Mouse (Mus musculus) left cerebral cortex, postnatal 4 days (tissue): ENCODE measurements around the gene Tmem177. TPM values are rescaled to one million over a fixed set of nuclear protein-coding genes. Genes with fewer than 3 reads are reported as not detected.

Experiments used
- DNase-seq: peaks from one replicate; pipeline ENCODE4 v3.0.0-alpha.2; 2022
- intact Hi-C: fragments of 180-260 bp; cut with DNase I; formaldehyde crosslinking; loops from one replicate; pipeline ENCODE4 v1.15.1; 2025
- total RNA-seq, 2 experiments: library from RNA; stranded (reverse); gene quantifications; 2 replicates each; pipeline ENCODE4 v1.2.3; 2021

Gene Tmem177
- 1 to 10 TPM; 7.6 to 7.7 TPM for total RNA-seq

DNA sequence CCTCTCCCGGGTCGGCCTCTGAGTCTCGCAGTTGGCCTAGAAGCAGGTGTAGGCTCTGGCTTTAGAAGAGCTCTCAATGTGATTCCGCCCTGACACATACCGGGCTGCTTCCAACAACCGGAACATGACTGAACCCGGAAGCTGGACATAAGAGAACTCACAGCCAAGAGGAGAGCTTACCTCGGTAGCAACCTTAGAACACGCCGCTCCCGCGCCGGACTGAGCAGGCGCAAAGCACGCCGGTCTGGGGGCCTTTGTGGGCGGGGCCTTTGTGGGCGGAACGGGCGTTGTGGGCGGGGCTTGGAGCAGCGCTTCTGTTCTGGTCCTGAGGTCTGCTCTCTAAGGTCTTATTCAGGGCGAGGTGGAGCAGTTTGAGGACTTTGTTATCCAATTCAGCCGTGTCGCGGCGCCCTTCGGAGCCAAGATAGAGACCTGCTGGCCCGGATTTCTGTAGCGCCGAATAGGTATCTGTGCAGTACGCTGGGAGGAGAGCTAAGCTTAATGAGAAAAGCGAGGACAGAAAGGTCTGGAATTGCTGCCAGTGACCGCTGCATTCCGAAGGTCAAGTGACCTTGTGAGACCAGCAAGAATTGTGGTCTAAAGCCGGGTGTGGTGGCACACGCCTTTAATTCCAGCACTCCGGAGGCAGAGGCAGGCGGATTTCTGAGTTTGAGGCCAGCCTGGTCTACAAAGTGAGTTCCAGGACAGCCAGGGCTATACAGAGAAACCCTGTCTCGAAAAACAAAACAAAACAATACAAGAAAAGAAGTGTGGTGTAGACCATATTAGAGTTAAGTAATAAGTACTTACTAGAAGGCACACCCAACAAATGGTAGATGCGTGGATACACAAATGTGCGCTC is at the start of gene Tmem177:
TSS of gene Tmem177 (minus strand) at position 256 of the 862 bp plus-strand sequence.
- intact Hi-C loops: no loop called here
- peak; percentile 95 for DNase-seq

GRCm38 (mm10) chr1:119959920-119960319 is 46.9 kb upstream of the Tmem177 start:
- intact Hi-C loops: no loop called here
- DNase-seq: no peak

GRCm38 (mm10) chr1:119959464-119959863 is 46.5 kb upstream of the Tmem177 start:
- intact Hi-C loops: no loop called here
- DNase-seq: no peak

- peak; percentile 61 for DNase-seq
- intact Hi-C loops: no loop called here
Observed at GRCm38 (mm10) chr1:119957716-119958222, 44.8 kb upstream of the Tmem177 start.

GRCm38 (mm10) chr1:119954680-119955079 is 41.7 kb upstream of the Tmem177 start:
- intact Hi-C loops: no loop called here
- DNase-seq: no peak

DNA sequence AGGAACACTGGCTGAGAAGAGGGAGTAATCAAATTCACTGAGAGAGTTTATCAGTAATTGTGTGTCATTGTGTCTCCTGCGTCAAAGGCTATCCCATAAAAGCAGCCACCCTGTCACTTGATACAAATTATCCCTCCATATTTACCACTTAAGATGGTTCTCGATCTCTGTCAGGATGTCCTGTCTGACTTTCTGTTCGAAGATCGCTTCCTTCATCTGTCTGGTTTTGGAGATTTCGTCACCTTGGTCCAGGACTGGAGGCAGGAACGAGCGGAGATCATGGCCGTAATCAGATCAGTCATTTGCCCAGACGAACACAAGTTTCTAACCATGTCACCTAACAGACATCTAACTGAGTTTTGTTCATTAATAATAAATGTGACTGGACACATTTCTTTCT is 40.4 kb upstream of the Tmem177 start:
- intact Hi-C loops: no loop called here
- no peak for DNase-seq

- DNase-seq: no peak
- intact Hi-C loops: no loop called here
Observed at GRCm38 (mm10) chr1:119950086-119950485, 37.1 kb upstream of the Tmem177 start.

DNA sequence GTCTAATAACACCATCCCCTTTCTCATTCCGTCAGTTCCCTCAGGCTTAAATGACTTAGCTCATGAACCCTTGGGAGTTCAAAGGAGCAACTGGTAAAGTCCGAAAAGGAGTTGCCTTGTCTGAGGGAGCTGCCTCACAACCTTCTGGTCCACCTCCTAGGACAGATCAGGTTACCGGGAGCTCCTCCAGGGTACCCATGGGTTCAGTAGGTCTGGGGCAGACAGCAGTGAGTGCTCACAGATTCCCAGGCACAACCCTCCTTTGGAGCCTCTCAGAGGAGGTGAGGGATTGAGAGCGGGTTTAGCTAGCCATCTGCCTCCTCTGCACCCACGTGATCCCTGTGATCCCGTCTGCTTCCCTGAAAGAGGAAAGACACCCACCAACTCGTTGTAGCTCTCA is 23.9 kb upstream of the Tmem177 start:
- no peak for DNase-seq
- intact Hi-C loops: no loop called here

DNA sequence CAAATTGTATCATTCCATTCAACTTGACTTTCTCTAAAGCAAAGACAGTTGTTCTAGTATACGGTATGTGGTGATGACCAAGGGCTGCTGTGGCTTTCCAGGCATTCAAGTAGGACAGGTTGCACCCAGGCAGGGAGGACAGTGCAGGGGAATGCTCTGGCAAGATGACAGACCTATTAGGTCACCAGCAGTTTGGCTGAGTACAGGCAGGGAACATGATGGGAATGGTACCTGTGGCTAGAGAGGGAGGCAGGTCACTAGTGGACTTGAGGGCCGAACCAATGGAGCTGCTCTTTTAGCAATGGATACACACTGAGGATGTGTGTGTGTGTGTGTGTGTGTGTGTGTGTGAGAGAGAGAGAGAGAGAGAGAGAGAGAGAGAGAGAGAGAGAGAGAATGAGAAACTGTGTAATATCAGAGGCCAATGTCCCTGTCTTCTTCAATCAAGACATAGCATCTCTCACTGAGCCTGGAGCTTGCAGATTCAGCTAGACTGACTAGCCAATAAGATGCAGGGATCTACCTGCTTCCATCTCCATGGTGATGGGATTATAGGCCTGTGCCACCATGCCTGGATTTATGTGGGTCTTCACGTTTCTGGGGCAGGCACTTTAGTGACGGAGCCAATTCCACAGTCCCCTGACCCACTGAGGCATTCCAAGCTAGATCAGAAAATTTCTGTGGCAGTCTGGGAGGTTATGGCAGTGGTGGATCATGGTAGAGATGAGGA is 18.6 kb upstream of the Tmem177 start:
- intact Hi-C loops: no loop called here
- DNase-seq: no peak

GRCm38 (mm10) chr1:119929715-119930114 is 16.7 kb upstream of the Tmem177 start:
- no peak for DNase-seq
- intact Hi-C loops: loop anchor here (5.0 to 10.0 kb wide), 4 partner anchors 115 to 835 kb away; no protein-coding TSS in a partner anchor

DNA sequence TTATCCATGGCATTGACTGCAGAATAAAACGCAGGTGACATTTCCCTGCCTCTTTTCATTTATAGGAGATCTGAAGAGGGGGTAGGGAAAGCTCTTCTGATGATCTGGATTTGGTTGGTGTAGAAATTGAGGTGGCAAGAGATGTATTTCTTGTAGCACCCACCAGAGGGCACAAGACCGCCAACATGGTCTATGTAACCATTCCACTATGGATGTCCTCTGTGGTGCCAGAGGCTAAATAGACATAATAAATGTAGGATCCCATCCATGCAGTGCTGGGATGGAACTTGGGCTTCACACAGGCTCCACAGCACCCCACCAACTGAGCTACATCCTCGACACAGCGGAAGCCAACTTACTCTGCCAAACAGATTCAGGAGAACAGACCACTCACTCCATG is 6.3 kb upstream of the Tmem177 start:
- intact Hi-C loops: no loop called here
- DNase-seq: peak; percentile 32

- intact Hi-C loops: no loop called here
- DNase-seq: no peak
Observed at GRCm38 (mm10) chr1:119916823-119917371, 3.9 kb upstream of the Tmem177 start.

GRCm38 (mm10) chr1:119907206-119907748 is 5.7 kb downstream of the Tmem177 start:
- intact Hi-C loops: no loop called here
- peak; percentile 36 for DNase-seq

- intact Hi-C loops: no loop called here
- DNase-seq: peak; percentile 37
Observed at GRCm38 (mm10) chr1:119903231-119903620, 9.8 kb downstream of the Tmem177 start.

GRCm38 (mm10) chr1:119902551-119903230 is 10.3 kb downstream of the Tmem177 start:
- intact Hi-C loops: no loop called here
- DNase-seq: peak; percentile 81

GRCm38 (mm10) chr1:119899195-119900123 is 13.5 kb downstream of the Tmem177 start:
- DNase-seq: peak; percentile 75
- intact Hi-C loops: no loop called here

DNA sequence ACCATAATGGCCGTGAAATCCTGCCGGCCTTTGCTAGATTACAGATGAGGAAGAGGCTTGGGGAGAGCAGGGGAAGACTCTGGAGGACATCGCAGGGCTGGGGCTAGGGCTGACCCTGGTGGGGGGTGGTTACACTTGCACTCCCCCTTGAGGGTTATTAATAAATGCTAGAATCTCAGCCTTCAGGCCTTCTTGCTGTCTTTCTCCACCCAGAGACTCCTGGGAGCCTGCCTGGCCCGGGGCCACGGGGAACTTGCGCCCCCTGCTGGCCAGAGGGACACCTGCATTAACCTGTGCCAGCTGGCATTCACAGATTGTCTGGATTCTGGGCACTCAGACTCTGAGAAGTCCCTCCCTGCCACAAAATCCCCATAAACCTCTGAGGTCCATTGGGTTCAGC is 18.1 kb downstream of the Tmem177 start:
- DNase-seq: peak; percentile 62
- intact Hi-C loops: no loop called here

DNA sequence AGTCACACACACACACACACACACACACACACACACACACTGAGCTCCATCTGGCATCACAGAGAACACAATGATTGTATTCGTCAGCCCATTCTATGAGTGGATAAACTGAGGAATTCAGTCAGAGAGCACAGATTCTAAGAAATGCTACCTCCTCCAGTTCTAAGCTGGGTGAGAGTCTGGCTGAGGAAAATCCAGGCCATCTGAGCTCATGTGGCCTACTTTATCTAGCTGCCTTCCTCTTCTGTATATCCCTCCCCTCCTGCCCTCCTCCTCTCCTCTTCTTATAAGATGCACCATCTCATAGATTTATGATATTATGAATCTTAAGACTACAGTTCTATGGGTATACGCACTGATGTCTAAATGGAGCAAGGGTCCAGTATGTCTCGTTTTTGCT is 19.4 kb downstream of the Tmem177 start:
- no peak for DNase-seq

DNA sequence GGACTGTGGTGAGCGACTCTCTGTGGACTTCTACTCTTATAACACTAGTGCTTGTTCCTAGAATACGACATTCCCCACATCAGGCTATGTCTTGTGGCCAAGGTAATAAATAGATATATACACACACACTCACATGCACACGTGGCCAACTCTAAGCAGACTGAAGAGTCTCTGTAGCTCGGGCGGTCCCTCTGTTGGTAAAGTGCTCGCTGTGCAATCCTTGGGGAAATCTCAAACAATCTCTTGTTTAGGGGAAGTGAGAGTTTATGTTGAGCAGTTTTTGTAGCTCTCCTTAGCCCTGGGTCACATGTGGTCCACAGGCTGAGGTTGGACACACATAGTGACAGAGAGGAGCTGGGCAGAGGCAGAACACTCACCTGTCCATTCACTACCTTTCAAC is 20.1 kb downstream of the Tmem177 start:
- no peak for DNase-seq
- intact Hi-C loops: no loop called here

More for the DNA sequence above, 19.4 kb downstream of the Tmem177 start:
- intact Hi-C loops: no loop called here
